Mouse (Mus musculus): ENCODE results near the gene Gng12.

- TF ChIP-seq POLR2A (IDR thresholded peaks at IDR 0.05; ENCODE audit: low read depth, low read length) (no peak), CTCF (IDR thresholded peaks at IDR 0.05; ENCODE audit: extremely low read depth, insufficient read length, insufficient replicate concordance, low read depth, low read length) (no peak)
Measured at GRCm38 (mm10) chr6:66981864-66982263, 85.7 kb downstream of the Gng12 start.
